Mouse (Mus musculus): ENCODE results near the gene Mmp21. TPM values are rescaled to one million over a fixed set of nuclear protein-coding genes. Genes with fewer than 3 reads are reported as not detected.
"Not testable (repeated sequence)": the region's sequence is repeated elsewhere in the genome, so short reads cannot be mapped to it uniquely, and the experiment has no call there.

Gene Mmp21
- polyA plus RNA-seq, 1 experiment: not detected

DNA sequence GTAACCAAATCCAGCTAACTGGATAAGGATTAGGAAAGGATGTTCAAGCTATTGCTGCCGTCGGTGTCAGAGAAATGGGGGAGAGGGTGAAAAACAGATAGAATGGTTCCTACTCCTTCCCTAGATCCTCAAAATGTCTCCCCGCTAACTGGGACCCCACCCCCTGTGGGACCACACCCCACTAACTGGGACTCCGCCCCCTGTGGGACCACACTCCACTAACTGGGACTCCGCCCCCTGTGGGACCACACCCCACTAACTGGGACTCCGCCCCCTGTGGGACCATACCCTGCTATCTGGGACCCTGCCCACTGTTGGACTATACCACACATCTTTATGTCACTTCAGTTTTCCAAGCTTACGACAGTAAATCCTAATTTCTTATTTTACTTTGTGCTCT, 24.0 kb upstream of the Mmp21 start:
- WGBS: 96% methylated on average over 7 of the region's 7 CpGs
- Histone ChIP-seq H3K27ac (ENCODE audit: insufficient read depth, low read depth, low read length) (no peak overlapping the region), H3K4me1 (ENCODE audit: control insufficient read depth, insufficient read depth, low read length) (no peaks in the 10 kb centered on the region), H3K4me3 (ENCODE audit: insufficient read depth, low read depth, low read length) (no peak overlapping the region)
- TF ChIP-seq CTCF (IDR thresholded peaks at IDR 0.05; ENCODE audit: insufficient read depth, low read depth, low read length) (no peak), POLR2A (IDR thresholded peaks at IDR 0.05; ENCODE audit: insufficient read depth, low read depth, low read length) (no peak)

DNA sequence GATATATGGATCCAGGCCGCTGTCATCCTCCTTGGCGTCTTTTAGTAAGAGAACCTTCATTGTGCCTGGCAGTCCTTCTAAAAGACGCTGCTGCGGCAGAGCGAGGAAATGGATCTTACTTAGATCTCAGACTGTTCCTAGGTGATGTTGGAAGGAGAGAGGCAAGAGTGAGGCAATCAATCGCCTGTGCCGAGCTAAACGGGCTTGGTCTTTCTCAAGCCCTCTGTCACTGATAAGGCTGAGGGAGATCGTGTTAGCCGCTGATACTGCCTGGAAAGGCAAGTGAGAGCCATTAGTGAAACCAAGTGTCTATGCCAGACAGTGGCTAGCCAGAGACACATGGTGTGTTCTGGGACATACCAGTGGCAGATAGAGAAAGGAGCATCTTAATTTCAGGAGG, 22.5 kb upstream of the Mmp21 start:
- 96% methylated on average over 10 of the region's 10 CpGs for WGBS
- no peak overlapping the region for H3K4me3 ChIP-seq (ENCODE audit: insufficient read depth, low read depth, low read length)

DNA sequence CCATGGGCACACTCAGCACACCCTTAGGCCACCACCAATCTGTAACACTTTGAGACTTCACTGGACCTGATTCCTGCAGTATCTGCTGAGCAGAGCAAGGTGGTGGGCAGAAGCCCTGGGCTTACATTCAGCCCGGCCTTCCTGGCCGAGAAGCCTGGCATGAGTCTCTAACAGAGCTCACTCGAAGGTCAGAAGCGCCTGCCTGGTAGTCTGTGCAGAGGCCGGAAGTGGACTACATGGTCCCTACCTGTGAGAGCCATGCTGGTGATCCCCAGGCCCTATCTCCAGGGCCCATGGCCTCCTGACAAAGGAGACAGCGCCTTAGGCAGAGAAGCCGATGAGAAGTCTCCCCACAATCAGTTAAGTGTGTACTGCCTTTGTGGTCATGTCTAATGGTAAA, 21.5 kb upstream of the Mmp21 start:
- 94% methylated on average over 7 of the region's 7 CpGs for WGBS
- Histone ChIP-seq H3K4me3 (ENCODE audit: insufficient read depth, low read depth, low read length) (no peak overlapping the region), H3K27ac (ENCODE audit: insufficient read depth, low read depth, low read length) (no peak overlapping the region), H3K4me1 (ENCODE audit: control insufficient read depth, insufficient read depth, low read length) (no peaks in the 10 kb centered on the region)
- TF ChIP-seq POLR2A (IDR thresholded peaks at IDR 0.05; ENCODE audit: insufficient read depth, low read depth, low read length) (no peak), CTCF (IDR thresholded peaks at IDR 0.05; ENCODE audit: insufficient read depth, low read depth, low read length) (no peak)

More for the DNA sequence above, 22.5 kb upstream of the Mmp21 start:
- Histone ChIP-seq H3K27ac (ENCODE audit: insufficient read depth, low read depth, low read length) (no peak overlapping the region), H3K4me1 (ENCODE audit: control insufficient read depth, insufficient read depth, low read length) (no peaks in the 10 kb centered on the region)
- TF ChIP-seq POLR2A (IDR thresholded peaks at IDR 0.05; ENCODE audit: insufficient read depth, low read depth, low read length) (no peak), CTCF (IDR thresholded peaks at IDR 0.05; ENCODE audit: insufficient read depth, low read depth, low read length) (no peak)

DNA sequence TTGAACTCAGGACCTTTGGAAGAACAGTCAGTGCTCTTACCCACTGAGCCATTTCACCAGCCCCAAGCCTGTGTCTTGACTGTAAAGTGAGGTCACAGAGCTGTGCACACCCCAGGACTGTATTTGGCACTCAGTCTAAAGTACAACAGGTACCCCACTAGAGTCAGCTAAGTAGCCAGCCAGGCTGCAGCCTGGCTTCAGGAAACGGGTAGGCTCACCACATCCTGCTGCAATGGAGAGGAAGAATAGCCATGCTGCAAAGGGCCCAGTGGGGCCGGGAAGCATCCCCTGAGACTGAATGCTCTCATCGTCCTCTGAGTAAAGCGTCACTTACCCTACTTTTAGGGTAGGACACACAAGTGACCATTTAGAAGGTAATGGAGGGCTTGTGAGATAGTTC, 20.0 kb upstream of the Mmp21 start:
- no peak overlapping the region for H3K27ac ChIP-seq (ENCODE audit: insufficient read depth, low read depth, low read length)
- 84% methylated on average over 4 of the region's 4 CpGs for WGBS
- no peak for TF ChIP-seq CTCF (IDR thresholded peaks at IDR 0.05; ENCODE audit: insufficient read depth, low read depth, low read length)
- TF ChIP-seq POLR2A (IDR thresholded peaks at IDR 0.05; ENCODE audit: insufficient read depth, low read depth, low read length): no peak

DNA sequence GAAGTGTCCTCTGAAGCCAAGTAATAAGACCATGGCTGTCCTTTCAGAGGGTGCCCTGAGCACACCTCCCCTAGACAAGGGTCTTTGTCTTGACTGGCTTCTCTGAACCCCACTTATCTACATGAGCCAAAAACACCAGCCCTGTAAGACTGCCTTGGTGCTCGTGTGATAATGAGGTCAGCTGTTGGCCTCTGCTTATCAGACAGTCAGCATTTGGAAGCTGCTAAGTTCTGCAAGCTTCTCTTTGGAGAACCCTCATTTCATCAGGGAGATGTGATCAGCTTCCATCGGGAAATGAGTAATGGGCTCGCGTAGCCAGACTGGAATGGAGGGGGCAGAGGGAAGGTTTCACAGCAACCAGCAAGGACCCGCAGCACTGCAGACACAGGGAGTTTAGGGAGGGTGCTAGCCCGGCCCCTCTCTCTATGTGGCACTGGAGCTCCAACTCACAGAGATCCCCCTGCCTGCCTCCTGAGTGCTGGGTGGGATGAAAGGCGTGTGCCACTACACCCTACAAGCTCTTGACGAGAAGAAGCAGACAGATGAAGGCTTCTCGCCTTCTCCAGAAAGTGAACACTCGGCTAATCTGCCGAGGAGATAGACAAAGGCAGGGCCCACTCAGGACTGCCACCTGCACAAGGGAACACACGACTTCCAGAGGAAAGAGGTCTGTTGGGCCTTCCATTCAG, 18.3 kb upstream of the Mmp21 start:
- Histone ChIP-seq H3K4me3 (ENCODE audit: insufficient read depth, low read depth, low read length) (no peak overlapping the region), H3K4me1 (ENCODE audit: control insufficient read depth, insufficient read depth, low read length) (no peaks in the 10 kb centered on the region), H3K27ac (ENCODE audit: insufficient read depth, low read depth, low read length) (no peak overlapping the region)
- 90% methylated on average over 12 of the region's 12 CpGs for WGBS
- no peak for TF ChIP-seq CTCF (IDR thresholded peaks at IDR 0.05; ENCODE audit: insufficient read depth, low read depth, low read length)
- TF ChIP-seq POLR2A (IDR thresholded peaks at IDR 0.05; ENCODE audit: insufficient read depth, low read depth, low read length): no peak

More for the DNA sequence above, 20.0 kb upstream of the Mmp21 start:
- Histone ChIP-seq H3K4me3 (ENCODE audit: insufficient read depth, low read depth, low read length) (no peak overlapping the region), H3K4me1 (ENCODE audit: control insufficient read depth, insufficient read depth, low read length) (no peaks in the 10 kb centered on the region)

DNA sequence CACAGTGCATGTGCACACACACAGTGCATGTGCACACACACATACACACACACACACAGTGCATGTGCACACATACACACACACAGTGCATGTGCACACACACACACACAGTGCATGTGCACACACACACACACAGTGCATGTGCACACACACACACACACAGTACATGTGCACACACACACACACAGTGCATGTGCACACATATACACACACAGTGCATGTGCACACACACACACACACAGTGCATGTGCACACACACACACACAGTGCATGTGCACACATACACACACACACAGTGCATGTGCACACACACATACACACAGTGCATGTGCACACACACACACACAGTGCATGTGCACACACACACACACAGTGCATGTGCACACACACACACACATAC, 5.8 kb upstream of the Mmp21 start:
- not testable (repeated sequence) for H3K4me3 ChIP-seq (ENCODE audit: insufficient read depth, low read depth, low read length); H3K27ac ChIP-seq (ENCODE audit: insufficient read depth, low read depth, low read length); H3K4me1 ChIP-seq (ENCODE audit: control insufficient read depth, insufficient read depth, low read length)

DNA sequence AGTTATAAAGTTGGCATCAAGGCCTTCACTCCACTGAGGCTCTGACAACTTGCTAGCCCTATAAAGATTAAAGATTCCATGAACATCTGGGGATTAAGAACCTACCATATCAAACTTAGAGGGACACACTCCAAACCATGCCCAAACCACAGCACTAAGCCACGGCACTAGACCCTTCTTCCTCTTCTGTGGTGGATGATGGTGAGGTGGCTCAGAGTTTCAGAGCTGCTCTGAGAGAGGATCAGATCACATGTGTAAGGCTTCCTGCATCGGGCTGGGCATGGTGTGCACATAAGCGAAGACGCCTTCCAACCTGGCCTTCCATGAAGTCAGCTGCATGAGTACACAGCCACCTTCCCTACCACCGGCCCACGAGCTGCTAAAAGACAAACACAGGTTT, 4.8 kb upstream of the Mmp21 start:
- 99% methylated on average over 6 of the region's 6 CpGs for WGBS
- H3K27ac ChIP-seq (ENCODE audit: insufficient read depth, low read depth, low read length): no peak overlapping the region
- no peaks in the 10 kb centered on the region for H3K4me1 ChIP-seq (ENCODE audit: control insufficient read depth, insufficient read depth, low read length)
- no peak overlapping the region for H3K4me3 ChIP-seq (ENCODE audit: insufficient read depth, low read depth, low read length)
- TF ChIP-seq POLR2A (IDR thresholded peaks at IDR 0.05; ENCODE audit: insufficient read depth, low read depth, low read length) (no peak), CTCF (IDR thresholded peaks at IDR 0.05; ENCODE audit: insufficient read depth, low read depth, low read length) (no peak)

DNA sequence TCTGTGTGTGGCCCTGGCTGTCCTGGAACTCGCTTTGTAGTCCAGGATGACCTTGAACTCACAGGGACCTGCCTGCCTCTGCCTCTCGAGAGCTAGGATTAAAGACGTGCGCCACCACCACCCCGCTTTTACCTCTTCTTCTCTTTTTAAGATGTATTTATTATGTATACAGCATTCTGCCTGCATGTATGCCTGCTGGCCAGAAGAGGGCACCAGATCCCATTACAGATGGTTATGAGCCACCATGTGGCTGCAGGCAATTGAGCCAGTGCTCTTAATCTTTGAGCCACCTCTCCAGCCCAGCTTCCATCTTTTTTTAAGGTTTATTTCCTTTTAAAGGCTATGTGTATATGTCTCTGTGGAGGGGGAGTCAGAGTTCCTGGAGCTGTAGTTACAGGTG, 4.2 kb upstream of the Mmp21 start:
- 93% methylated on average over 5 of the region's 5 CpGs for WGBS
- Histone ChIP-seq H3K4me1 (ENCODE audit: control insufficient read depth, insufficient read depth, low read length) (no peaks in the 10 kb centered on the region), H3K27ac (ENCODE audit: insufficient read depth, low read depth, low read length) (no peak overlapping the region), H3K4me3 (ENCODE audit: insufficient read depth, low read depth, low read length) (no peak overlapping the region)
- TF ChIP-seq POLR2A (IDR thresholded peaks at IDR 0.05; ENCODE audit: insufficient read depth, low read depth, low read length) (no peak), CTCF (IDR thresholded peaks at IDR 0.05; ENCODE audit: insufficient read depth, low read depth, low read length) (no peak)

DNA sequence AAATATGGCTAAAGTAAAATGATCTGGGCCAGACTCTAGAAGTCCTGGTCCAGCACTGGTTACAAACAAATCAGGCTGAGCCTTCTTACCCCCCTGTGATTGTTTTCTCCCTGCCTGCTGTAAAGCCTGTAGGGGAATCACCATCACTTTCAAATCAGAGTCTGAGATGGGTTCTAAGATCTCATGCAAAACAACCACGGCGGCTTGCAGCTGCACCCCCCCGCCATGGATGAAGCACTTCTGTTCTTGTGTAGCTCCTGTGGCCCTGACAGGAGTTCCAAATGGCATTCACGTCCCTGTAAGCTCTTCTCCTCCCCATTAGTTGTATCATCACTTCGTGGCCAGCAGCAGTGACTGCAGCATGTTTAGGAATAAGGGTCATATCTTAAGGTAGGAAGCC, 3.8 kb upstream of the Mmp21 start:
- Histone ChIP-seq H3K27ac (ENCODE audit: insufficient read depth, low read depth, low read length) (no peak overlapping the region), H3K4me1 (ENCODE audit: control insufficient read depth, insufficient read depth, low read length) (no peaks in the 10 kb centered on the region), H3K4me3 (ENCODE audit: insufficient read depth, low read depth, low read length) (no peak overlapping the region)
- 87% methylated on average over 5 of the region's 5 CpGs for WGBS
- no peak for TF ChIP-seq POLR2A (IDR thresholded peaks at IDR 0.05; ENCODE audit: insufficient read depth, low read depth, low read length)
- no peak for TF ChIP-seq CTCF (IDR thresholded peaks at IDR 0.05; ENCODE audit: insufficient read depth, low read depth, low read length)

DNA sequence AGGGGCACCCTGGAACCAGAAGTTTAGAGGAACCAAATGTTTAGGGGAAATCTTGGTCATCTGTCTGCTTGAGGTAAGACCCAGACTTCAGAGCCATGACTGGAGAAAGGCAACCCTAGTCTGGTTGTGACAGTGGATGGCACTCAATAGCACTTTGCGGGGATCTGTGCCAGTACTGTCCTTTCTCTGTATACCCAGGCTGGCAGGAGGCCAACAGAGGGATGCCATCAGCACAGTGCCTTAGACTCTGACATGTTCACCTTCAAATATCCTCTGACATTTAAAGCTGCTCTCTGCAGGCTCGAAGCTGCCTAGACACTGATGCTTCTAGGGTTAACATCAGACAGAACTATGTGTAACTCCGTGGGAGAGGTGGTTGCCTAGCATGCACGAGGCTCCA, 422 bp downstream of the Mmp21 start:
- Histone ChIP-seq H3K27ac (ENCODE audit: insufficient read depth, low read depth, low read length) (no peak overlapping the region), H3K4me3 (ENCODE audit: insufficient read depth, low read depth, low read length) (no peak overlapping the region), H3K4me1 (ENCODE audit: control insufficient read depth, insufficient read depth, low read length) (no peaks in the 10 kb centered on the region)
- 45% methylated on average over 4 of the region's 4 CpGs for whole genome bisulfite sequencing
- TF ChIP-seq POLR2A (IDR thresholded peaks at IDR 0.05; ENCODE audit: insufficient read depth, low read depth, low read length) (no peak), CTCF (IDR thresholded peaks at IDR 0.05; ENCODE audit: insufficient read depth, low read depth, low read length) (no peak)
